Mouse (Mus musculus): ENCODE data around the gene Shoc2. TPM values are rescaled to one million over a fixed set of nuclear protein-coding genes. Genes with fewer than 3 reads are reported as not detected.

Shoc2 gene
- polyA plus RNA-seq, 1 experiment, result 18.5 TPM

DNA sequence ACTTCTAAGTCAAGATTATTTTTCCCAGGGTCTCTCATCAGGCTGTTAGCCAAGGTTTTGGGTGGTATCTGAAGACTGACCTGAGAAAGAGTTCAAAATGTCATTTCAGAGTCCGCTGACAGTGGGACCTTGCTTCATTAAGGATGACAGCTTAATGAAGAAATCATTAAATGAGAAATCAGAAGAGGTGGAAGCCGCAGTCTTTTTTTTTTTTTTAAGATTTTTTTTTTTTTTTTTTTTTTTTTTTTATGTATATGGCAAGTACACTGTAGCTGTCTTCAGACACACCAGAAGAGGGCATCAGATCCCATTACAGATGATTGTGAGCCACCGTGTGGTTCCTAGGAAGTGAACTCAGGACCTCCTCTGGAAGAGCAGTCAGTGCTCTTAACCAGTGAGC, 49.8 kb downstream of the Shoc2 start:
- WGBS, result 78% methylated on average over 3 of the region's 3 CpGs
- Histone ChIP-seq H3K4me3 (replicated peaks; ENCODE audit: extremely low read depth, low read depth, low read length) (no peak overlapping the region), H3K4me1 (ENCODE audit: control insufficient read depth, insufficient read depth, low read length) (peaks cover 3% of the 10 kb centered on the region; the same call in 1 of the 2 replicates)
- TF ChIP-seq CTCF (IDR thresholded peaks at IDR 0.05; ENCODE audit: insufficient read depth, low read length) (no peak), POLR2A (IDR thresholded peaks at IDR 0.05; ENCODE audit: borderline replicate concordance, extremely low read depth, low read depth, low read length) (no peak)
- DNase-seq, result no peak

- no peak for DNase-seq
- Histone ChIP-seq H3K4me3 (replicated peaks; ENCODE audit: extremely low read depth, low read depth, low read length) (no peak overlapping the region), H3K4me1 (ENCODE audit: control insufficient read depth, insufficient read depth, low read length) (peaks cover 3% of the 10 kb centered on the region; the same call in 1 of the 2 replicates)
- TF ChIP-seq CTCF (IDR thresholded peaks at IDR 0.05; ENCODE audit: insufficient read depth, low read length) (no peak), POLR2A (IDR thresholded peaks at IDR 0.05; ENCODE audit: borderline replicate concordance, extremely low read depth, low read depth, low read length) (no peak)
- WGBS, result 84% methylated on average over 1 of the region's 1 CpGs
These were observed 50.2 kb downstream of the Shoc2 start for GRCm38 (mm10) chr19:53994276-53994675.

DNA sequence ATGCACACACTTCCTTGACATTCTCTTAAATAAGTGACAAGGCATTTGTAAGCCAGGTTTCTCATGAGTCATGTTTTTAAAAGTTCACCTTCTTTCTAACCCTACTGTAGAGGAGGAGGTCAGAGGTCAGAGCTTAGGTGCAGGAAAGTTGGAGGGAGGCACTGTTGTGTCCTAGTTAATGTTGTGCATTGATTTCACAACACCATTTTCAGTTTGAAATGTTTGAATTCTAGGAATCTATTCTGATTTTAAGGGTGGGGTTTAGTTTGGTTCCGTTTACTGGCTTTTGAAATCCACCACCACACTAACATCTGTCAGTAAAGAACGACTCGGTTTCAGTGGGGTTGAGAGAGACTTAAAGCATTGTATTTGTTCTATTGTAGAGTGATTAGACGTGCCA, 66.9 kb downstream of the Shoc2 start:
- no peak for DNase-seq
- 41% methylated on average over 4 of the region's 4 CpGs for WGBS
- no peak for TF ChIP-seq POLR2A (IDR thresholded peaks at IDR 0.05; ENCODE audit: borderline replicate concordance, extremely low read depth, low read depth, low read length)
- TF ChIP-seq CTCF (IDR thresholded peaks at IDR 0.05; ENCODE audit: insufficient read depth, low read length), result no peak
- Histone ChIP-seq H3K4me1 (ENCODE audit: control insufficient read depth, insufficient read depth, low read length) (peaks cover 4% of the 10 kb centered on the region; the same call in 1 of the 2 replicates), H3K4me3 (replicated peaks; ENCODE audit: extremely low read depth, low read depth, low read length) (no peak overlapping the region)

- H3K4me3 ChIP-seq (replicated peaks; ENCODE audit: extremely low read depth, low read depth, low read length), result no peak overlapping the region
- WGBS, result 91% methylated on average over 5 of the region's 5 CpGs
- TF ChIP-seq CTCF (IDR thresholded peaks at IDR 0.05; ENCODE audit: insufficient read depth, low read length) (no peak), POLR2A (IDR thresholded peaks at IDR 0.05; ENCODE audit: borderline replicate concordance, extremely low read depth, low read depth, low read length) (no peak)
These were observed 70.9 kb downstream of the Shoc2 start for GRCm38 (mm10) chr19:54014999-54015398.

GRCm38 (mm10) chr19:54015503-54015902, 71.4 kb downstream of the Shoc2 start:
- no peak for DNase-seq
- peaks cover 3% of the 10 kb centered on the region; the same call in 1 of the 2 replicates for H3K4me1 ChIP-seq (ENCODE audit: control insufficient read depth, insufficient read depth, low read length)
- H3K4me3 ChIP-seq (replicated peaks; ENCODE audit: extremely low read depth, low read depth, low read length), result no peak overlapping the region
- TF ChIP-seq CTCF (IDR thresholded peaks at IDR 0.05; ENCODE audit: insufficient read depth, low read length), result no peak
- TF ChIP-seq POLR2A (IDR thresholded peaks at IDR 0.05; ENCODE audit: borderline replicate concordance, extremely low read depth, low read depth, low read length), result no peak
- 92% methylated on average over 5 of the region's 5 CpGs for WGBS

More at GRCm38 (mm10) chr19:54014999-54015398, 70.9 kb downstream of the Shoc2 start:
- no peak for DNase-seq
- H3K4me1 ChIP-seq (ENCODE audit: control insufficient read depth, insufficient read depth, low read length), result peaks cover 4% of the 10 kb centered on the region; the same call in 1 of the 2 replicates

DNA sequence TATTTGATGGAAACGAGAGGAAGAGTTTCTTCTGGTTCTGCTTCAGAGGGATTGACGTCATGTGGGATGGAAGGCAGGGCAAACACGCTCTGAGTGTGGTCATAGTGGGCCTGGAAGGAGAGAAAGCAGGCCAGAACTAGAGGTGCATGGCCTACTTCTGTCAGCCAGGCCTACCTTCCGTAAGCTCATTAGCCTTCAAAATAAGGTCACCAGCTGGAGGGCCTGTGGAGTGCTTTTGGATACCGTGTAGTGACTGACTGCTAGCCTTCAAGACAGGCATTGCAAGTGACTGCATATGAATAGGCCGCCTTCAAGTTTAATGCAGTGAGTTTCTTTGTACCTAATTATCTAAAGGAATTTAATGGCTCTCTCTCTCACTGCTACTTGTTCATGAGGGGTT, 91.0 kb downstream of the Shoc2 start:
- DNase-seq, result no peak
- Histone ChIP-seq H3K4me3 (replicated peaks; ENCODE audit: extremely low read depth, low read depth, low read length) (no peak overlapping the region), H3K4me1 (ENCODE audit: control insufficient read depth, insufficient read depth, low read length) (no peaks in the 10 kb centered on the region)
- TF ChIP-seq POLR2A (IDR thresholded peaks at IDR 0.05; ENCODE audit: borderline replicate concordance, extremely low read depth, low read depth, low read length) (no peak), CTCF (IDR thresholded peaks at IDR 0.05; ENCODE audit: insufficient read depth, low read length) (no peak)
- WGBS, result 93% methylated on average over 6 of the region's 6 CpGs

GRCm38 (mm10) chr19:54039441-54039840, 95.3 kb downstream of the Shoc2 start:
- 82% methylated on average over 7 of the region's 7 CpGs for WGBS
- TF ChIP-seq POLR2A (IDR thresholded peaks at IDR 0.05; ENCODE audit: borderline replicate concordance, extremely low read depth, low read depth, low read length) (no peak), CTCF (IDR thresholded peaks at IDR 0.05; ENCODE audit: insufficient read depth, low read length) (no peak)
- 0 out of 2 replicates have a peak, but pooled peaks cover under 1% of the 10 kb centered on the region for H3K4me1 ChIP-seq (ENCODE audit: control insufficient read depth, insufficient read depth, low read length)
- DNase-seq, result no peak
- no peak overlapping the region for H3K4me3 ChIP-seq (replicated peaks; ENCODE audit: extremely low read depth, low read depth, low read length)

GRCm38 (mm10) chr19:54040356-54041028, 96.4 kb downstream of the Shoc2 start:
- WGBS, result 26% methylated on average over 4 of the region's 4 CpGs
- DNase-seq, result no peak

GRCm38 (mm10) chr19:54041029-54041367, 96.9 kb downstream of the Shoc2 start:
- Histone ChIP-seq H3K4me3 (replicated peaks; ENCODE audit: extremely low read depth, low read depth, low read length) (no peak overlapping the region), H3K4me1 (ENCODE audit: control insufficient read depth, insufficient read depth, low read length) (peaks cover 3% of the 10 kb centered on the region; the same call in 1 of the 2 replicates)
- WGBS, result 16% methylated on average over 5 of the region's 5 CpGs
- TF ChIP-seq CTCF (IDR thresholded peaks at IDR 0.05; ENCODE audit: insufficient read depth, low read length) (no peak), POLR2A (IDR thresholded peaks at IDR 0.05; ENCODE audit: borderline replicate concordance, extremely low read depth, low read depth, low read length) (no peak)
- no peak for DNase-seq

More at GRCm38 (mm10) chr19:54040356-54041028, 96.4 kb downstream of the Shoc2 start:
- TF ChIP-seq CTCF (IDR thresholded peaks at IDR 0.05; ENCODE audit: insufficient read depth, low read length) (no peak), POLR2A (IDR thresholded peaks at IDR 0.05; ENCODE audit: borderline replicate concordance, extremely low read depth, low read depth, low read length) (no peak)
- 0 out of 2 replicates have a peak, but pooled peaks cover 3% of the 10 kb centered on the region for H3K4me1 ChIP-seq (ENCODE audit: control insufficient read depth, insufficient read depth, low read length)
- H3K4me3 ChIP-seq (replicated peaks; ENCODE audit: extremely low read depth, low read depth, low read length), result no peak overlapping the region

DNA sequence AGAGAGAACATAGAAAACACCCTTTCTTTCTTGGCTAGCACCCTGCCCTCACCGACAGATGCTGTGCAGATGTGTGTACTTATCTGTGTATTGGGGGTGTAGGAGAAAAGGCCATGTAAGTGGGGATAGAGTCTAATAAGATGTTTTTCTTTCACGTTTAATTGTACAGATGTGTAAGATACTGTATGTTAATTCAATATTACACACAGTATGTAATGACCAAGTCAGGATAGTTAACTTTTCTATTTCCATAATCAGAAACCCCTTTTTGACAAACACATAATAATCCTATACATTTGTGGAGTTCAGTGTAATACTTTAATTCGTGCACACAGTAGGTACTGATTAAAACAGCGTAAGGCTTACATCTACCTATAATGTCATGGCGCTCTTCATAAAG, 99.7 kb downstream of the Shoc2 start, which contains the start of gene Adra2a:
TSS of gene Adra2a (plus strand) at position 301 of the 400 bp plus-strand sequence.
- WGBS, result 70% methylated on average over 5 of the region's 5 CpGs
- Histone ChIP-seq H3K4me1 (ENCODE audit: control insufficient read depth, insufficient read depth, low read length) (peaks cover 9% of the 10 kb centered on the region; the same call in 1 of the 2 replicates), H3K4me3 (replicated peaks; ENCODE audit: extremely low read depth, low read depth, low read length) (peak within 1 kb of the TSS; percentile 8)

More for the DNA sequence above, 99.7 kb downstream of the Shoc2 start, which contains the start of gene Adra2a:
- DNase-seq, result no peak
- TF ChIP-seq POLR2A (IDR thresholded peaks at IDR 0.05; ENCODE audit: borderline replicate concordance, extremely low read depth, low read depth, low read length) (no peak), CTCF (IDR thresholded peaks at IDR 0.05; ENCODE audit: insufficient read depth, low read length) (no peak)
